Mouse (Mus musculus) stomach, embryonic 14.5 days (tissue): Measurements from ENCODE around the gene Xrn1. TPM values are rescaled to one million over a fixed set of nuclear protein-coding genes. Genes with fewer than 3 reads are reported as not detected.
"Not testable (repeated sequence)": the region's sequence is repeated elsewhere in the genome, so short reads cannot be mapped to it uniquely, and the experiment has no call there.

Experiments
- ATAC-seq: fragments of 200-750 bp; cut with Nextera tagmentation; 2 replicates; pipeline ENCODE4 v1.8.0; 2017; ENCODE audit warnings: low read depth, moderate TSS enrichment; ENCODE audit not compliant: insufficient number of reproducible peaks, insufficient read depth, low FRiP score
- H3K27ac ChIP-seq: fragments of 300-500 bp; sonication (generic); 2 replicates; pipeline ENCODE4 v1.5.1; 2014; ENCODE audit warnings: mild to moderate bottlenecking, low read length, moderate library complexity, mixed read lengths
- H3K27me3 ChIP-seq: fragments of 300-500 bp; sonication (generic); 2 replicates; pipeline ENCODE4 v1.6.1; 2014; ENCODE audit warnings: low read length, control low read depth, mixed read lengths; ENCODE audit not compliant: control insufficient read depth, insufficient read depth
- H3K36me3 ChIP-seq: fragments of 300-500 bp; sonication (generic); 2 replicates; pipeline ENCODE4 v1.6.1; 2014; ENCODE audit warnings: mild to moderate bottlenecking, control low read depth, low read length, moderate library complexity, mixed read lengths; ENCODE audit not compliant: control insufficient read depth, insufficient read depth
- H3K4me1 ChIP-seq: fragments of 300-500 bp; sonication (generic); 2 replicates; pipeline ENCODE4 v1.6.1; 2014; ENCODE audit warnings: low read length, control low read depth, mixed read lengths; ENCODE audit not compliant: control insufficient read depth, insufficient read depth
- H3K4me2 ChIP-seq: fragments of 300-500 bp; sonication (generic); replicated peaks from 2 replicates; pipeline ENCODE4 v1.6.1; 2014; ENCODE audit warnings: low read depth, low read length, control low read depth
- H3K4me3 ChIP-seq: fragments of 300-500 bp; sonication (generic); 2 replicates; pipeline ENCODE4 v1.5.1; 2014; ENCODE audit warnings: low read depth, low read length, control low read depth
- H3K9ac ChIP-seq: fragments of 300-500 bp; sonication (generic); replicated peaks from 2 replicates; pipeline ENCODE4 v1.6.1; 2014; ENCODE audit warnings: low read depth, mild to moderate bottlenecking, control low read depth, low read length, moderate library complexity, mixed read lengths
- H3K9me3 ChIP-seq: fragments of 300-500 bp; sonication (generic); 2 replicates; pipeline ENCODE4 v1.6.1; 2016; ENCODE audit warnings: low read depth, low read length, control low read depth; ENCODE audit not compliant: control insufficient read depth
- WGBS: fragments of 180-500 bp; shearing (Covaris S2); extraction: QIAGEN DNeasy Blood & Tissue Kit; methylation state at CpG from one replicate; pipeline ENCODE4 v1.1.7; 2014; 5-methylcytosine and 5-hydroxymethylcytosine counted together
- polyA plus RNA-seq: library from polyadenylated mRNA; unstranded; fragments of >200 nt; fragmentation: Nextera tagmentation; extraction: Ambion mirVana; gene quantifications from 2 replicates; pipeline ENCODE4 v1.2.1, GENCODE M21; 2014

The Xrn1 gene
- 27.1 and 30.7 TPM in 2 replicates for polyA plus RNA-seq

DNA sequence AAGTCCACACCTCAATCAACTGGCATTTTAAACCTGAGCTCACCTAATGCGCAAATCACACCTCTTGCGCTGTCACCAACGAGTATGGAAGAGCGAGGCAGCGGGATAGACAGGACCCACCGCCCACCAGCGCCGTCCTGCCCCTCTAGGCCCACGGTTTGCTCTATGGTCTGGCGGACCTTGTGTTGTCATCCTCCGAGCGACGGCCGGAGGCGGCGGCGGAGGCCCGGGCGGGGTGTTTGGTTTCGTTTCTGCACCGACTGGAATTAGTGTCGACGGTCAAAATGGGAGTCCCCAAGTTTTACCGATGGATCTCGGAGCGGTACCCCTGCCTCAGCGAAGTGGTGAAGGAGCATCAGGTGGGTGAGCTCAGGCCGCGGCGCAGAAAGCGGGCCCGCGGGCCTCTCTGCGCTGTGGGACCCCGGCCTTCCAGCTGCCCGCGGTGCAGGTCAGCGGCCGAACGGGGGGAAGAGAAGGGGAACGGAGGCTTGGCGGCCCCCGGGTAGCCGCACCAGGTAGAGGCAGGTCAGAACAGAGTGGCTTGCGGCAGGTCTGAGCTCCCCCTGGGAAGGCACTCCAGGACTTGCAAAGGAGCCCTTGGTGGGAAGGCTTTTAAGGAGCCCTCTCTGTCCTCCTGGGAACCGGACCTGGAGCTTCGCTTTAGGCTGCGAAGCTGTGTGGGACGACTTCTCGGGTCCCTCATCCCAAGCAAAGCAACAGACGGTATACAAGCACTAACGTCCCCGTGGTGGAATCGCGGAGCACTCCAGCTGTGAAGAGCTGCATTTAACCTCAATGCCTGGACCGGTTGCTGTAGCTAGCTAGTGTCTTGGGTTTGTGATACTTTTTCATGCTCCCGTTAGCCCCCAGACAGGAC is at the start of gene Xrn1:
Gene Xrn1 (plus strand): TSS at position 176 of the 877 bp plus-strand sequence.
- no peaks in the 10 kb centered on the region for H3K27me3 ChIP-seq
- peak within 1 kb of the TSS; percentile 96 for H3K4me3 ChIP-seq
- no peaks in the 10 kb centered on the region for H3K4me1 ChIP-seq
- peak; percentile 96 for ATAC-seq
- peak within 1 kb of the TSS; percentile 99 for H3K9ac ChIP-seq
- under 1% methylated on average over 57 of the region's 57 CpGs for WGBS
- H3K27ac ChIP-seq, result peak within 1 kb of the TSS; percentile 93
- peaks cover 3% of the 10 kb centered on the region; the same call in 1 of the 2 replicates for H3K36me3 ChIP-seq
- no peaks in the 10 kb centered on the region for H3K9me3 ChIP-seq
- H3K4me2 ChIP-seq, result peak within 1 kb of the TSS; percentile 64

DNA sequence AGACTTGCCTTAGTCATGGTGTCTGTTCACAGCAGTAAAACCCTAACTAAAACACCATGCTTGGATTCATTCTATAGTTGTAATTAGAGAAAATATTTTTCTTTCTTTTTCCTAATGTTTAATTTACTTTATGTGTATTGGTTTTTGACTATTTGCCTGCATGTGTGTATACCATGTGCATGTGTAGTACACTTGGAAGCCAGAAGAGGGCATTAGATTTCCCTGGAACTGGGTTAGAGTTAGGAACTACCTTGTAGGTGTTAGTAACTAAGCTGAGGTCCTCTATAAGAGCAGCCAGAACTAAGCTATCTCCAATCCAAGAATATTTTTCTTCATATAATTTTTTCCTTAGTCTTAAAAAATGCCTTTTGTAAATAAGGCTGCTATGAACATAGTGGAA is 21.7 kb upstream of the Xrn1 start:
- Histone ChIP-seq H3K27ac (no peak overlapping the region), H3K27me3 (no peaks in the 10 kb centered on the region), H3K9me3 (no peaks in the 10 kb centered on the region), H3K9ac (no peak overlapping the region), H3K4me1 (no peaks in the 10 kb centered on the region), H3K4me2 (no peak overlapping the region), H3K36me3 (no peaks in the 10 kb centered on the region; the same call in 1 of the 2 replicates), H3K4me3 (no peak overlapping the region)
- ATAC-seq, result no peak

DNA sequence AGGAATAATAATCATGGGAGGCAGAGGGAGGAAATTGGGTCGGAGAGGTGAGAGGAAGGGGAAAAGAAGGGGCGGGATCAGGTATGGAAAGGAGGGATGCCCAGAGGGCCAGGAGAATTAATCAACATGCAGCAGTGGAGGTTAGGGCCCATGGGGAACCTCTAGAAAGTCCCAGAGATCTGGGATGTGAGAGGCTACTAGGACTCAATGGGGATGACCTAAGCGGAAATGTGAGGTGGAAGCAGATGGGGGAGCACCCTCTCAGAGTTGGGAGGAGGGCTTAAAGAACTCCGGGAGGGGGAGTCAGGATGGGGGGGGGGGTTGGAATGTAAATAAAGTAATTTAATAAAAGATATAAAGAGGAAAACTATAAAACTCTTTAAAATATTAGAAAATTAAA is 902 bp upstream of the Xrn1 start:
- Histone ChIP-seq H3K9me3 (no peaks in the 10 kb centered on the region), H3K27ac (no peak overlapping the region), H3K4me1 (no peaks in the 10 kb centered on the region), H3K9ac (no peak overlapping the region), H3K36me3 (no peaks in the 10 kb centered on the region), H3K27me3 (no peaks in the 10 kb centered on the region), H3K4me3 (peak overlapping the region; percentile 96; the same call in 1 of the 2 replicates), H3K4me2 (peak overlapping the region; percentile 64)
- ATAC-seq, result no peak
- 82% methylated on average over 4 of the region's 4 CpGs for WGBS

DNA sequence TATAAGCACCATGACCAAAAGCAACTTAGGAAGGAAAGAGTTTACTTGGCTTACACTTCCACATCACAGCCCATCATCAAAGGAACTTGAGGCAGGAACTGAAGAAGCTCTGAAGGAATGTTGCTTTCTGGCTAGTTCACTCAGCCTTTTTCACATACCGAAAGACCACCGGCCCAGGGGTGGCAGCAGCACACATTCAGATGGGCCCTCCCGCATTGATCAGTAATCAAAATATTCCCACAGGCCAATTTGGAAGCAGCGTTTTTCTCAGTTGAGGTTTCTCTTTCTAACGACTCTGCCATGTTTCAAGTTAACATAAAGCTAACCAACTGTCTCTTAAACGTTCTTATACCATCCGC is 355 bp upstream of the Xrn1 start:
- Histone ChIP-seq H3K9me3 (no peaks in the 10 kb centered on the region), H3K4me1 (no peaks in the 10 kb centered on the region), H3K36me3 (no peaks in the 10 kb centered on the region), H3K27me3 (no peaks in the 10 kb centered on the region), H3K9ac (peak overlapping the region; percentile 99; the same call in 1 of the 2 replicates), H3K4me2 (peak overlapping the region; percentile 64), H3K4me3 (peak overlapping the region; percentile 96), H3K27ac (peak overlapping the region; percentile 93)
- 0% methylated on average over 7 of the region's 7 CpGs for WGBS
- peak; percentile 19; the same call in 1 of the 2 replicates for ATAC-seq

DNA sequence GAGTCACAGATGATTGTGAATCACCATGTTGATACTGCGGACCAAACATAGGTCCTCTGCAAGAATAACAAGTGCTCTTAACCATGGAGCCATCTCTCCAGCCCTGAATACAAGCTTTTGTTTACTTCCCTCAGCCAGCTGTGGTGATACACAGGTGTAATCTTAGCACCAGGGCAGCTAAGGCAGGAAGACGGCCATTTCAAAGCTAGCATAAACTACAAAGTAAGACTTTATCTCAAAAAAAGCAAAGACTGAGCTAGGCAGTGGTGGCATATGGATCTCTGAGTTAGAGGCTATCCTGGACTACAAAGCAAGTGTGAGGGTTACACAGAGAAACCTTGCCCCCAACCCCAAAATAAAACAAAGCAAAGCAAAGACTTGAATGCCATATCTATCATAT is 3.1 kb downstream of the Xrn1 start:
- H3K36me3 ChIP-seq, result peaks cover 3% of the 10 kb centered on the region; the same call in 1 of the 2 replicates
- H3K27ac ChIP-seq, result no peak overlapping the region
- H3K4me1 ChIP-seq, result no peaks in the 10 kb centered on the region
- H3K4me3 ChIP-seq, result no peak overlapping the region
- H3K27me3 ChIP-seq, result no peaks in the 10 kb centered on the region
- WGBS, result 82% methylated on average over 2 of the region's 2 CpGs
- no peak overlapping the region for H3K9ac ChIP-seq
- H3K4me2 ChIP-seq, result no peak overlapping the region
- no peak for ATAC-seq
- H3K9me3 ChIP-seq, result no peaks in the 10 kb centered on the region

DNA sequence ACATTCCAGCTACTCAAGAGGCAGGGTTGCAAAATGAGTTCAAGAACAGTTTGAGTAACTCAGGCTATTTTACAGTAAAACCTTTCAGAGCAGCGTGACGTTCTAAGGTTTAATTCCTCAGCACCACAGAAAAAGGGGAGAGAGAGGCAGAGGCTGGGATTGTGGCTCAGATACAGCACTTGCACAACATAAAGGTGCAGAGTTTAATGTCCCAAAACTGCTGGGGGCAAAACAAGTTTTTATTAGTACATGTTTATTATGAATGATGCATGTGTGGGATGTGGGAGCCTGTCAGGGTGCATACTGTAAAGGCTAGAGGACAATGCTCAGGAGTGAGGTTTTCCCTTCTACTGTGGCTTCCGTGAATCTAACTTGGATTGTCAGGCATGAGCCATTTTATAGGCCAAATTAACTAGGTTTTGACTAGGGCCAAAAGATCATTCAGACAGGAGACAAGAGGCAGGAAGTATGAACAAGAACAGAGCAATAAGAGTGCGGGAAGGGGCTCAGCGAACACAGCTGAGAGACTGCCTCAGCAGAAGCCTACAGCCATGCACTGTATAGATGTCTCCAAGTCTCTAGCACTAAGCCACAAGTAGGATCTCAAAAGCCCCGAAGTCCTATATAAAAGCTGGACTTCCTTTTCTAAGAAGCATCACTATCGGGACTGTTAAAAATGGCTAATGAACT is 3.6 kb downstream of the Xrn1 start:
- 95% methylated on average over 7 of the region's 7 CpGs for WGBS

DNA sequence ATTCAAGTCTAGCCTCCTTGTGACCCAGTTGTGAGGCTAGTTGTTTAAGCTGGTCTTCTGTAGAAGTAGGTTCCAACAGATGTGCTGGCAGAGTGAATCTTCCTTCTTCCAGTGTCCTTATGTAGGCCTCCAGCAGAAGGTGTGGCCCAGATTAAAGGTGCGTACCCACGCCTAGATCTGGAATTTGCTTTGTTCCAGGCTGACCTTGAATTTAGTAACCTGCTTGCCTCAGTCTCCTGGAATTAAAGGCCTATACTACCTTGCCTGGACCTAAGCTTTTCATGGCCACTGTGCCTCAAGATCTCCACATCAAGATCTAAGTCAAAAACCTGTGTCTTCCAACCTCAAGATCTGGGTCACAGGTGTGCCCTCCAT is 4.2 kb downstream of the Xrn1 start:
- H3K9ac ChIP-seq, H3K36me3 ChIP-seq, H3K27me3 ChIP-seq, H3K4me2 ChIP-seq, H3K27ac ChIP-seq, H3K4me3 ChIP-seq, H3K9me3 ChIP-seq, ATAC-seq, H3K4me1 ChIP-seq: not testable (repeated sequence)
- WGBS, result 86% methylated on average over 2 of the region's 2 CpGs

More for the DNA sequence above, 3.6 kb downstream of the Xrn1 start:
- H3K4me1 ChIP-seq, result no peaks in the 10 kb centered on the region
- no peak overlapping the region for H3K4me3 ChIP-seq
- no peaks in the 10 kb centered on the region for H3K9me3 ChIP-seq
- no peak overlapping the region for H3K4me2 ChIP-seq
- no peak overlapping the region for H3K9ac ChIP-seq
- no peaks in the 10 kb centered on the region for H3K27me3 ChIP-seq
- H3K27ac ChIP-seq, result no peak overlapping the region
- ATAC-seq, result no peak
- H3K36me3 ChIP-seq, result peaks cover 3% of the 10 kb centered on the region; the same call in 1 of the 2 replicates

DNA sequence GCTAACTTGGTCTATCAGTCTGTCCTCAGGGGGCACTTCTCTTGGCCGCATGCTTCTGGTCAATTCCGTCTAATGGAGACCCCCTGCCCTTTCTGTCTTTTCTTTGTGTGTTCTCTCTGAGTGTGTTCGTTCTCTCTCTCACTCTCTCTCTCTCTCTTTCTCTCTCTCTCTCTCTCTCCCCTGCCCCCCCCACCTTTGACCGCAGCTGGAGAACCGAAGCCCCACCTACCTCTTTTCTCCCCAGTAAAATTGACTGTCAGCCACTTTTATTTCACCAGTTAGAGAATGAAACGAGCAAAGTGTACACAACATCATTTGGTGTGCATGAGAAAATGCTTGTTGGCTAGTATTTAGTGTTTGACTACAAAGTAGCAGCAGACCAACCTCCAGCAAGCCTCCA is 4.7 kb downstream of the Xrn1 start:
- Histone ChIP-seq H3K4me2 (no peak overlapping the region), H3K9ac (no peak overlapping the region), H3K27ac (no peak overlapping the region), H3K9me3 (no peaks in the 10 kb centered on the region), H3K36me3 (peaks cover 3% of the 10 kb centered on the region; the same call in 1 of the 2 replicates), H3K4me3 (no peak overlapping the region), H3K4me1 (no peaks in the 10 kb centered on the region), H3K27me3 (no peaks in the 10 kb centered on the region)
- WGBS, result 83% methylated on average over 6 of the region's 6 CpGs
- no peak for ATAC-seq
